Mouse (Mus musculus) embryo, embryonic 11.5 days (tissue): ENCODE measurements around the gene Tulp4.
A peak's percentile ranks its signal among the peaks of the same experiment; 100 is the strongest.

Experiments used
- DNase-seq: peaks from one replicate; pipeline ENCODE4 v3.0.0-alpha.2; 2012; ENCODE audit warnings: low read depth, low spot score

Tulp4 gene

DNA sequence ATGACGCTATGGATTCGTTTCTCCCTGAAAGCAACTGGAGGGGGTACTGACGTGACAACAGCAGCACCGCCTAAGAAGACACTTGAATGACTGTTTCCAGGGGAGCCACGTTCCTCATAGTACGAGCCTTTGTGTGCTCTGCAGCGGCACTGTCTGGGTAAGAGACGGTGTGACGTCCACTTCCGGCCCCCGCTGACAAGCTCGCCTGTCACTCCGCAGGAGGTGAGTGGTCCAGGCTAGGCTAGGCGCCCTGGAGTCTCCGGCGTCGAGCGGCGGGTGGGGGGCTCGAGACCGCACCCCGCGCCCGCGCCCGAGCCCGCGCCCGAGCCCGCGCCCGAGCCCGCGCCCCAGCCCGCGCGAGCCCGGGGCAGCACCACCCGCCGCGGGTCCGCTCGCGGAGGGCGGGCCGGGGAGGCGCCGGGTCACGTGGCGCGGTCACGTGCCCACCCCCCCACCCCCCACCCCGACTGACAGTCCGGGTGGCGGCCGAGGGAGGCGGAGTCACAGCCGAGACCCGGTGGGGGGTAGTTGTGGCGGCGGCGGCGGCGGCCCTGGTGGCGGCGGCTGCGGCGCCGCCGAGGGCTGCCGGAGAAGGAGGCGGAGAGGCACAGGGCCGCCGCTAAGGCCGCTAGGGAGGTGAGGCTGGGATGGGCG is at the start of gene Tulp4:
Tulp4 (plus strand) TSS at position 77 of the 654 bp plus-strand sequence.
- peak; percentile 76 for DNase-seq

DNA sequence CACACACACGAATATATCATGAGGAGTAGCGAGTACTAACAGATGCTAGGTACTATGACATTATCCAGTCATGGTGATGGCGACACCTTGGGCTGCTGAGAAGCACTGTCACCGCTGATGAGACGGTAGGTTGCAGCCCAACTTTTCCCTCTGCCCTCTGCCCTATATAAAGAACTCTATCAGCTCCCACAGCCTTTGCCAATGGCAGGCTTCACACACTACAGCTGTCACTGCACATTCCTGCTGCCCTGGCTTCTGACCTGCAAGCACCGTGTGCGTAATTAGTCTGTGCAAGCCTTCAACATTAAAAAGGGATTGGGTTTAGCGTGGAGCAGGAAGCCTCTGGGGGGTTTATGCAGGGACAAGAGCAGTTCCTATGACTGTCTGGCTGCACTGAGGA is 43.4 kb upstream of the Tulp4 start:
- no peak for DNase-seq

DNA sequence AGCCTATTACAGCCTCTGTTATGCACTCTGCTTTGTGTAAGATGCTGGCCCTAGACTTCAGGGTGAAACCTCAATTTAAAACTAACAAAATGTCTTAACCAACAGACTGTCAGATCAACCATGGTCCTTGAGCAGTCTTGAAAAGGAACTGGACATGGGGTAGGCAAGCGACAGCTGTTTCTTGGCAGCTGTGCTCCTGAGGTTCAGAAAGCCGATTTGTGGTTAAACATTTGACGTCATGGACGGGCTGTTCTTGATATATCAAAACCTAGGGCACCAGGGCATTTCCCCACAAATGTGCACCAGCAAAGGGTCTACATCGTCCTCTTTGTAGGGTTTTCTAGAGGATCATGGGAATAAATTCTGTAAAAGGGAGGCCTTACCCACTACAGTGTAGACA is 42.7 kb upstream of the Tulp4 start:
- DNase-seq: no peak

DNA sequence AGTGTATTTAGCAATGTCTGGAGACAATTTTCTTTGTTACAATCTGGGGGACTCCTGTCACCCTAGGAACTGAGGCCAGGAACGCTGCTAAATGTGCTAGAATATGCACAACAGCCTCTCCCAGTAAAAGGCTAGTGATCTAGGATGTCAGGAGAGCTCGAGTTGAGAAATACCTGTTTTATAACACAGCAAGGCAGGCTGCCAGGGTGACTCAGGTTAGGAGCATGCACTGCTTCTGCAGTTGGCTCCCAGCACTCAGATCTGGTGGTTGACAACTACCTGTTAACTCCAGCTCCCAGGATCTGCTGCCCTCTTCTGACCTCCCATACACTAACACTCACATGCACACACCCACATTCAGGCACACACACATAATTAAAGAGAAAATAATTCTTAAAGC is 40.2 kb upstream of the Tulp4 start:
- DNase-seq: no peak

DNA sequence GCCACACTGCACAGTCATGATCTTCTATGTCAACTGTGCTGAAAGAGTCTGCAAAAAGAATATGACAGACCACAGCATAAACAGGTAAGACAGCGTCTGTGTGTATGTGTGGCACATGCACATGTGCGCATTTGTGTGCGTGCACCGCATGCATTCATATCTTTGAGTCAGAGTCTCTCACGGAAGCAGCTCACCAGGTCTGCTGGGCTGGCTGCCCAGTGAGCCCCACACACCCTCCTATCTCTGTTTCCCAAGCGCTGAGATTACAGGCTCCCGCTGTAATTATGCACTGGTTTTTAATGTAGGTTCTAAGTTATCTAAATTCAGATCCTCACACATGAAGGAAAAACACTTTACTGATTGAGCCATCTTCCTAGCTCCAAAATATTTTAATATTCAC is 38.6 kb upstream of the Tulp4 start:
- no peak for DNase-seq

DNA sequence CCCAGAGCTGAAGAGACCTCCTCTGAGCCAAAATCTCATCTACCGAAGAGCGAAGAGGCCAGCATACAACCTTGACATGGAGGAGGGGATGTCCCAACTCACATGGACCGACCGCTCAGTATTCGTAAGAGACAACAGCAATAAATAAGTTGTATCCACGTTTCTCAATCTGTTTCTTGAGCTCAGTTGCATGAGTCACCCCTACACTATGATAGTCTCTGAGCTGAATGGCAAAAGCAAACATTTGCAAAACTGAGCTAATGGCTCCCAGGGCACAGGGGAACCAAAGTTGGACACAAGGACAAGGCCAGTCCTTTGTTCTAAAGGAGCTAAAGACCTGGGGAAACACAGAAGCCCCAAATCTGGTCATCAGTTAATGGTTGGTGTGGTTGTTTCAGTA is 36.4 kb upstream of the Tulp4 start:
- DNase-seq: no peak

DNA sequence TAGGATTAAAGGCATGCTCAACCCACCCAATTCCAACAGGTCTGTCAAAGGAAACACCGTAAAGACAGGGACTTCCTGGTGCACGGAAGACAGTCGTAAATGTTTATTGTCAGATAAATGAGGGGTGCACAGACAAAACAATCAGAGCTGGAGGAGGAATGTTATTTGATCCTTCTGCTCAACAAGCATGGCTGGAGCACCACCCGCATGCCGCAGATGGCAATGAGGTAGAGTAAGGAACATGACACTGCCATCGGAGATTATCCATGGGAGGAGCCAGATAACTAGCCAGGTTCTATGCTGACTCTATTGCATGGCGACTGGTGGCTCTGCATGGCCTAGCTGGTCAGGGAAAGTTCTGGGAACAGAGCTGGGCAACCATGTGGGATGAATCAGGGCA is 32.8 kb upstream of the Tulp4 start:
- DNase-seq: no peak

DNA sequence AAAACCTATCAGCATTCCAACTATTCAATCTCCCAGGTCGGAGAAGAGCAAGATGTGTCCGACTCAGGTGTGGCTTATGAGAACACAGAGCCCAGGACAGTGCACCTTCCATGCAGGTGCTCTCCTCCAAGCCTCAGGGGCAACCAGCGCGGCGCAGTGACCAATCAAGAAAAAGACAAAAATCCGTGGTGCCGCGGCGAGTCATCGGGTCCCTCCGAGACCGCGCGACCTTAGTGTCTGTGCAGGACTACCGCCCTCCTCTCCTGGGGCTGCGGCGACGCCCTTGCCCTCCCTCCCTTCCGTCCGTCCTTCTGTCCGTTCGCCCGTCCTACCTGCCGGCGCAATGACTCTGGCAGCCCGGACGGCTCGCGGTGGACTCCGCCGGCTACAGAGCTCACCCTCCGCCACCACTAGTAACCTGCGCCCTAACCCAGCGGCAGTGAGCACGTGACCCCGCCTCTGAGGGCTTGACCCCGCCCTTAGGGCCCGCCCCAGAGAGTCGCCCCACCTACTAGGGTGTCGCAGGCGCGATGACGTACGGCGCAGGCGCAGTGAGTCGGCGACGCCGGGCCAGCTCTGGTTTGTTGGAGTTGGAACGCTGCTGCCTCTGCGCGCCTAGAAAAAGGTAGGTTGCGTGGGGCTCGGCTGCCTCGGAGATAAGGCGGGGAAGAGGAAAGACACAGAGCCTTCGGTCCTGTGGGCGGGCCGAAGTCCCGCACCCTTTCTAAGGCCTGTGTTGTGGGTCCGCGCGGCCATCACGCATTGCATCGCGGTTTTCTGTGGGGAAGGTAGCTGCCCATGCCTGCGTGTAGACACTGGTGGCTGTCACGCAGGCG is 26.7 kb upstream of the Tulp4 start, which contains the start of the genes Serac1 and Gtf2h5:
Serac1 (minus strand) TSS at position 455 of the 836 bp plus-strand sequence.
Gtf2h5 (plus strand) TSS at position 500 of the 836 bp plus-strand sequence.
- DNase-seq: peak; percentile 96

DNA sequence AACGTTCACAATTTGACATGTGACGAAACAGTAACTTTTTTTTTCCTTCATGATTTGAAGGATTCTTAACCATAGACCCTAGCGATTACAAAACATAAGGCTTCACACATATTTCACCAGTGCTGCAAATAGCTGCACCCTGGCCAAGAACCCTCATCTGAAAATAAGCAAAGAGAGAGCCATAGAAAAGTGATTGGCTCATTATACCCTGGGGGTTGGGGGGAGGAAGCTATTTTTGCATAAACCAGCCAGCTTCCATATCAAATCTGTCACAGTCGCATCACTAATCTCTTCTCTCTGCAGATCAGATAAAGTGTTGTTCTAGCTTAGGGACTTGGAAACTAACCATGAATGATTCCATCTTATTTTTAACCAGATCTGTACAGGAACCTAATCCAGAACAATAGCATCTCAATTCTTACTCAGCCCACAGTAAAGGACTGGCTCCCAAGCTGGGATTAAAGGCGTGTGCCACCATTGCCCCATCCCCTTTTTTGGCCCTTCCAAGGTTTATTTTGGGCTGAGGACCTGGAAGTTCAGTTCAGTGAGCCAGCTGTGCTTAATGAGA is 22.8 kb upstream of the Tulp4 start:
- DNase-seq: no peak

DNA sequence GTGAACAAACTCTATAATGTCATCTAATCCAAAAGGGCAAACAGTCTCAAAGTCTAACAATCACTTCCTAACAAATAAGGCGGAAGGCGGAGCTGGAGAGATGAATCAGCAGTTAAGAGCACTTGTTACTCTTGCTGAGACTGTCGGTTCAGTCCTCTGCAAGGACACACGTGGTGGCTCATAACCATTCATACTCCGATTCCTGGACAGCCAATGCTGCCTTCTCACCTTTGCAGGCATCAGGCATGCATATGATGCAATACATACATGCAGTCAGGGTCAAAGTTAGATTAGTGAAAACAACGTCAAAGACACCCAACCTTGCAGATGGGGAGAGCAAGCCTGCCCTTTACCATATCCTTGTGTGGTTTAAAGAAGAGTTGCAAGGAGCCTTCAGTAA is 14.6 kb upstream of the Tulp4 start:
- no peak for DNase-seq

DNA sequence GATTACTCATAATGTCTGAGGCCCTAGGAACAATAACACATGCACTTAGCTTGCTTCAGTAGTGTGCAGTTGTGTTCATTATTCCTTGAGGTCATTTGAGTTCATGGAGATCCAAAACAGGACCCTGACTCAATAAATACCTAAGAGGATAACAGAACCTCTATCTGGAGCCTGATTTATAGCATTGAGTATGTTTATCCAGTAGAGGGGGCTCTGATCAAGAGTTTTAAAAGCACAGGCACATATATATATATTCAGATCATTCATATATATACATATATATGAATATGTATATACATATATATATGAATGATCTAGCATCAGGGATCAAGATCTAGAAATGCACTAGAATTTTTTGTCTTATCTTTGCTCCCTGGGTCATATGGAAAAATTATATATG is 10.7 kb upstream of the Tulp4 start:
- no peak for DNase-seq

DNA sequence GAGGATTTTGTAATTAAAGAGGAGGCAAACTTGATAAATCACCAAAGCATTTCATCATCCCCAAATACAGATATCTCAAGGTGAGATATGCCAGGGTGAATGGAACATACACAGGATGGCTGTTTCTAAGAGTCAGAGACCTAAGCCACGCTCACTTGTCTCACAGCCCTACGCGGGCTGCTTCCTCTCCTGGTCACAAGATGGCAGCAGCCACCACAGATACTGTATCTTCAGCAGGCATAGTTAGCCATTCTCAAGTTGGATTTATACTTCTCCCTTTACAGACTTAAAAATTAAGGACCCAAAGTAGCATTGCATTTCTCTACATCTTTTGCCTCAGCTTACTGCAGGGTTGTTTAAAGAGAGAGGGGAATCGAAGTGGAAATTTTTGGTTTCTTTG is 8.4 kb upstream of the Tulp4 start:
- peak; percentile 44 for DNase-seq

DNA sequence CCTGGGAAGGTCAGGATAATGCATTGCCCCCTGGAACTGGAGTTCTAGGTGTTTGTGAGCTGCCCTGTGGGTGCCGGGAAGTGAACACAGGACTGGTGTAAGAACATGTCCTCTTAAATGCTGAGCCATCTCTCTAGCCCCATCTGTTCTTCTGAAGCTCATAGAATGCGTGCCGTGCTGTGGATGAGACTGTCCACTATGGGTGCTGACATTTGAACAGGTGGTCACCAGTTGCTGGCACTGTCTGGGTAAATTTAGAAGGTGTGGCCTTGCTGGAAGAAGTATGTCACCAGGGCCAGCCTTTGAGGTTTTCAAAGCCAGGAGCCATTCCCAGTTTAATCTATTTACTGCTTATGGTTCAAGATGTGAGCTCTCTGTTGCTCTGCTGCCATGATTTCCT is 4.0 kb upstream of the Tulp4 start:
- no peak for DNase-seq

DNA sequence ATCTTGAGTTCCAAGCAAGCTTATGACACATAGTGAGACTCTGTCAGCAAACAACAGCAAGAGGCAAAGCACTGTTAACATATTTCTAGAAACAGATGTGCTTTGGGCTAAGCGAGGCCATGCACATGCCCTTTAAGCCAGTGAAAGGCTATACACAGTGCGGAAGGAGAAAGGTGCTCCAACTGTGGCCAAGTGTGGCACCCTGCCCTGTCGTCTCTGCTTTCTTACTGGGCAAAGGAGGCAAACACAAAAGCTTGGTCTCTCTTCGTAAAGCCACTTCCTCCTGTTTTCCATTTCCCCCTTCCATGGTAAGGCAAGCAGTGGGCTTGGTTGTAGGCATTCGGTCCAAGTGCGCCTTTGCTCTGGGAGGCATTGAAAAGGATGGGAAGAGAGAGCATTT is 2.7 kb upstream of the Tulp4 start:
- DNase-seq: no peak

DNA sequence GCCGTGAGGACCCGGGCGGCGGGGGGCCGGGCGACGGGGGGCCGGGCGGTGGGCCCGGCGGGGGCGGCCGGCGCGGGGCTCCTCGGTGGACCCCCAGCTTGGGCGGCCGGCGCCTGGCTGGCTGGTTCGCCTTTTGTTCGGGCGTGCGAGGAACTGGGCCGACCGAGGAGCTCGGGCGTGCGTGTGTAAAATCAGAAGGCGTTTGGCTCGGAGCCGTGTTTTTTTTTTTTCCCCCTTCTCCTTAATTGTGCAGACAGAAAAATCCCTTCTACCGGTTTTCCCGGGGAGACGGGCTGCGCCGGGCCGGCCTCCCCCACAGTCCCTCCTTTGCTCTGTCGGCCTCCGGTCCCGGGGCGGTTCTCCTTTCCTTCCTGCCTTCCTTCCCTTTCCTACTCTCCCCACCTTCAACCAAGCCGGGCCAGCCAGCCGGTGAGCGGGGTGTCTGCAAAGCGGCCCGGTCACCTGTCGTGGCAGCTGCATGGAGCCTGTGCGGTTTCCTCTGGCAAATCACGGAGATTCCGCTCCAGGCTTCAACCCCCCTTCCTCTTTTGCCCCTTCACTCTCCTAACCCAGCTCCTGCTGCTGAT is 871 bp downstream of the Tulp4 start:
- DNase-seq: peak; percentile 23

DNA sequence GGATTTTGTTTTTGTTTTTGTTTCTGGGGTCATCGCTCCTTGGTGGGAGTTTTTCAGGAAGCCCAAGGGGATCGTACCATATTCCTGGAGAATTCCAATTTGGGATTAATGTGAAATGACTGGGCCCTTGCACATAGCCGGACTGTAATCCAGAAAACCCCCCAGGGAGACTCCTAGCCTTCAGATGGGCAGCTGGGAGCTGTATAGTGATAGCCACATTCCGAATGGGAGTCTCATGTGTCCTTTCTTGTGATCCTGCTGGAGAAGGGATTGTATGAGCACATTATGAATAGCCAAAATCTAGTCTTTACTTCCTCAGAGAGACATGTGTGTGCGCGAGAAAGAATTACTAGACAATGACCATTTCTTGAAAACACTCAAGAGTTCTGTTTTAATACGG is 1.9 kb downstream of the Tulp4 start:
- no peak for DNase-seq

DNA sequence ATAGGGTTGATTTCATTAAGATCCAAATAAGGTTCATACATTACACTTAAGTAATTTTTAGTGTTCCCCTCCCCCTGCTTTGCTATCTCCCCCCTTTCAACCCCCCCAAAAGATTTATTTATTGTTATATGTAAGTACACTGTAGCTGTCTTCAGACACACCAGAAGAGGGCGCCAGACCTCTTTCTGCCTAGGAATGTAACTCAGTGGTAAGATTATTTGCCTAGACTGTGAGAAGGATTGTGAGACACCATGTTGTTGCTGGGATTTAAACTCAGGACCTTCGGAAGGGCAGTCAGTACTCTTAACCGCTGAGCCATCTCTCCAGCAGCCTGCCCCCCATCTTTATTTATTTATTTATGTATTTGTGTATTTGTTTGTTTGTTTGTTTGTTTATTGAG is 4.7 kb downstream of the Tulp4 start:
- DNase-seq: no peak

DNA sequence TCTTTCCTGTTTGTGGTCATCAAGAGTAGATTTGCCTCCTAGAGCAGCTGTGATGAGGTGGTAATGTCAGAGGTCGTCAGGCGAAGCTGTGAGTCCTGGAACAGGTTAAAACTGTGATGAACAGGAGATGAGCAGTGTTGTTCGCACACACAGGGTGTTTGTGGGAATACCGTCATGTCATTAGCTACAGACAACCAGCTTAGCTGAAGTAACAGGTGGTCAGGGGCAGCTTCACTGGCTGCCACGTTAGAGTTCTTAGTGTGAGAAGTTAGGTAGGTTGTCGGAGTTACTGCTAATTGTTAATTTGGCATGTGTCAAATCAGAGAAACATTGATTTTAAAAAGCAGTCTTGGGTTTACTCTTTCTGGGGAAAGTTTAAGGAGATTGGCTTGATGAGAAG is 7.4 kb downstream of the Tulp4 start:
- no peak for DNase-seq

DNA sequence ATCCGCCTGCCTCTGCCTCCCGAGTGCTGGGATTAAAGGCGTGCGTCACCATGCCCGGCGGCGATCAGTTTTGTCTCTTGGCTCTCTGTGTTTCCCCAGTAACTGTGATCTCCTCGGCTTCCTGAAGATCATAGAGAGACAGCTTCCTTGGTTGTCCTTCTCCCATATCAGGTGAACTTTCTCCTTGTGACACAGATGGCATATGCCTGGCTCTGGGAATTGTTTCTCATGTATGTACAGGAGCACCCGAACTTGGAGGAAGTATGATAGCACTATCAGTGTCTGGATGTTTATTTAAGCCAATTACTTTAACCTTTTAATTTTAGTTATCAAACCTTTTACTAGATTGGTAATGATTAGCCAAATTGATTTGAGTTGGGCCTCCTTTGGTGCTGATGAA is 8.8 kb downstream of the Tulp4 start:
- no peak for DNase-seq

DNA sequence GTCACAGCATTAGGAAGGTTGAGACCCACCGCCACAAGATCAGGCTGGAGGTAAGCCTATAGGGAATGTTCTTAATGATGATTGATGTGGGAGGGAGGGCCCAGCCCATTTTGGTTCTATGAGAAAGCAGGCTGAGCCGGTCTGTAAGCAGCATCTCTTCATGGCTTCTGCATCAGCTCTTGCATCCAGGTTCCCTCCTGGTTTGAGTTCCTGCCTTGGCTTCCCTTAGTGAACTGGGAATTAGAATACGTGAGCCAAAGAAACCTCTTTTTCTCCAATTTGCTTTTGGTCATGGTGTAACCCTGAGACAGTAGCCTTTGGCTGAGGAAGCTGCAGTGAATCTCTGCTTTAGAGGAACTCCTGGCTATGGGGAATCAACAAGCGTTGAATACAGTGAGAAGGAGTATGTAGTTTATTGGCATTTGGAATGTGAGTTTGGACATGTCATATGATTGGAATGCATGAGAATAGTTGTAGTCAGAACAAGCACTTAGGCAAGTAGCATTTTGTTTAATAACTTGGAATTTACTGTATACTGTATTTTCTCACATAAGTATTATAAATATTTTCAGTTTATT is 11.0 kb downstream of the Tulp4 start:
- no peak for DNase-seq

DNA sequence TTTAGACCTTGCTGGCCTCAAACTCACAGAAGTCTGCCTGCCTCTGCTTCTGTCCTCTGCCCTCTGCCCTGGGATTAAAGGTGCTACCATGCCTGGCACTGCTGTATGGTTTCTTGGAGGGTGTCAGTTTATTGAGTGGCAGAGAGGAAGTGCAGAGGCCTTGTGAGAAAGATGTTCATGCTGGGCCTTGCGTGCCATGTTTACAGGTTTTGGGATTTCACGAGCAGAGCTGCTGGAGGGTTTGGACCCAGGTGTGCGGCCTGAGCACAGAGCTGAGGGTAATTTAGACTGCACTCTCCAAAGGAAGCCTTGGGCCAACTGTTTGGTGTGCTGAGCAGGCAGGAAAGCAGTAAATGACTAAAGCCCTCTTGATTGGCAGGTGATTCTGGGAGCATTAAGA is 11.7 kb downstream of the Tulp4 start:
- DNase-seq: no peak

DNA sequence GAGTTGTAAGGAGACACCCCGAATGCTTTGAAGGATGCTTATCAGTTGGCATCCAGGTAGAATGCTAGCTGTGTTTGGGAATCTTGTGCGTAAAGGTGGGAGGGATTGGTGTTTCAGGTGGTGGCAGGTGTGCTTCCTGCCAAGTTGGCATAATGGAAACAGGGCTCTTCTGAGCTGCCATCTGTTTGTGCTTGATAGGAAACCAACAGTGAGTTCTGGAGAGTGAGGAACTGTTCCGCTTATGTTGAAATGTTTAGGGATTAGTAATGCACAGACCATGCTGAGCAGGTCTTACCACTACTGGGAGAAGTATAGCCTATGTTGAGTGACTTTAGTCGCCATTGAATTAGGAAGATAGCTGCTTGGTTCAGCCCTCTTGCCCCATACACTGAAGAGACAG is 12.6 kb downstream of the Tulp4 start:
- DNase-seq: no peak
